Mouse (Mus musculus): ENCODE results near the gene Spata31d1a. TPM values are rescaled to one million over a fixed set of nuclear protein-coding genes. Genes with fewer than 3 reads are reported as not detected.

The Spata31d1a gene
- total RNA-seq, 2 experiments from 2014 or later = 0.11 to 0.21 TPM

- no peak for DNase-seq (ENCODE audit: low spot score in 2 of 2)
Measured at GRCm38 (mm10) chr13:59668501-59669093, 41.5 kb downstream of the Spata31d1a start.

DNA sequence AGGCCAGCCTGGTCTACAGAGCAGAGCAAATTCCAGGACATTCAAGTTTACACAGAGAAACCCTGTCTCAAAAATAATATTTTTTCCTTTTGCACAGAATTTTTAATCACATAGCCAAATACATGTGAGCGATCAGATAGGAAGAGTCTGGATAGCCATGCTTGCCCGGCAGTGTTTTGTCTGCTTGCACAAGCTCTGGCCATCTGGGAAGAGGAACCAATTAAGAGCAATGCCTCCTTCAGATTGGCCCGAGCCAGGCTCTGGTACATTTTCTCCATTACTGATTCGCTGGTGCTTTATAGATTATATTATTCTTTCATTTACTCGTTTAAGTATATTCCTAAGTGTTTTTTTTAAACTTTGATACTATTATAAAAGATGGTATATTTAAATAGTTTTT, 42.4 kb downstream of the Spata31d1a start:
- no peak for DNase-seq (ENCODE audit: low spot score in 2 of 2)

DNA sequence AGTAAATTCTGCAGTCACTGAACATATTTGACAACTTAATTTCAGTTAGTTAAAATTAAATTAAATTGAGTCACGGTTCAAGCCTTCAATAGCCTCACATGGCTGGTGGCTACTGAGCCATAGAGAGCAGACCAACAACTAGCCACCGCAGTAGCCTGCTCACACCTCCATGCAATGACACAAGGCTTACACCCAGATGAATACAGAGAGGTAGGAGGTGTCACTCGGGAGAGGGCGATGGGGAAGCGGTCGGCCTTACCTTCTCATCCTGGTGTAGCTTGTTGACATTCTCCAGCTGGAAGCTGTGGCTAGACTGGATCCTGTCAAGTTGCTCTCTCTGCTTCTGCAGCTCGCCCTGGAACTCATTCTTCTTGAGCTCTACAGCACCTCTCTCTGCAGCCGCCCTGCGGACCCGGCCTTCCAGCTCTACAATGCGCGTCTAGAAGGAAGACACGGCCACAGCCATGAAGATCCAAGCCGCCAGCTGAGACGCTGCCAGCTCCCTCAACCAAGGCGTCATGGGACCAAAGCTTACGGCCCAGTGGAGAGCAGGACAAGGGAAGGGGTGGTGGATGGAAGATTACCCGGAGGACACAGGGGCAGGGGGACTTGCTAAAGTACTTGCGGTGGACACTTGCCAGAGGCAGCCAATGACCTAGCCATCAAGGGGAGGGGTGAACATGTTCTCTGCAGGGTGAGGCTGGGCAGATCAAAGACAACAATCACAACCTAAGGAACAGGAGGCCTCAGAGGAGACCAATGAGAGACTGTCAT, 46.0 kb downstream of the Spata31d1a start:
- DNase-seq (ENCODE audit: low spot score in 2 of 2) = no peak

- no peak for DNase-seq (ENCODE audit: low spot score in 2 of 2)
Measured at GRCm38 (mm10) chr13:59661966-59662365, 48.2 kb downstream of the Spata31d1a start.

DNA sequence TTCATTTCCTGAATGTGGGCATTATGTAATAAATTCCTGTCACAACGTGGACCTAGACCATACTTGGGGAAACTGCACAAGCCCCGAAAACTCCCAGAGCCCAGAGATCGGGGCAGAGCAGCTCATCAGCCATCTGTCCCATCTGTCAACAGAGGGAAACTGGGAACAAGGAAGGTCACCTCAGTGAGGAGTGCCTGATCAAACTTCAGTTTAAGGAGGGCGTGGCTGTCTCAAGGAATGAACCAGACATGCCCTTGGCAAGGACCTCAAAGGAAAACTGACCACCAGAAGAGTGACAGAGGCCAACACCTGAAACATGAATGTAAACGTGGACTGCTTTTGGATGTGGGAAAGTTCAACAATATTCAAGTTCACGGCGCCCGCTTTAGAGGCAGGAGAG, 48.7 kb downstream of the Spata31d1a start:
- no peak for DNase-seq (ENCODE audit: low spot score in 2 of 2)

DNA sequence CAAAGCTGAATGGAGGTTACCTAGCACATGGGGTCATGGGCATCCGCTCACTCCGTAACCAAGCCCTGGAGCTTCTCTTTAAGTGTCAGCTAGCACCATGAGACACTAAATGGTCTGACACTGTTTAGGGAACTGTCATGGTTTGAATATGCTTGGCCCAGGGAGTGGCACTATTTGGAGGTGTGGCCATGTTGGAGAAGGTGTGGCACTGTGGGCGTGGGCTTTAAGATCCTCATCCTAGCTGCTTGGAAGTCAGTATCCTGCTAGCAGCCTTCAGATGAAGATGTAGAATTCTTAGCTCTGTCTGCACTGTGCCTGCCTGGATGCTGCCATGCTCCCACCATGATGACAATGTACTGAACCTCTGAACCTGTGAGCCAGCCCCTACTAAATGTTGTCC, 49.8 kb downstream of the Spata31d1a start:
- no peak for DNase-seq (ENCODE audit: low spot score in 2 of 2)

DNA sequence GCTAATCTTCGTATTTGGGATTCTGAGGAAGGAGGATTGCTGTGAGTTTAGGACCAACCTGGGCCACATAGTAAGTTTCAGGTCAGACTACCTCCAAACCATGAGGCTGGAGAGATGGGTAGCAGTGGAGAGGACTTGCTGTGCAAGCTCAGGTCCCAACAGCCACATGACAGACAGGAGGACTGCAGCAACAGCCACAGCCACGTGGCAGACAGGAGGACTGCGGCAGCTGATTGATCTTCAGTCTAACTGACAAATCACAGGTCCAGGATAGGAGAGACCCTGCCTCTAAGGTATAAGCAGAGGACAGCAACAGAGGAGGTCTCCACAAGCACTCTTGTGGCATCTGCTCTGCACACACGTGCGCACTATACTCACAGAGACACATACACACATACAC, 52.3 kb downstream of the Spata31d1a start:
- no peak for DNase-seq (ENCODE audit: low spot score in 2 of 2)

- no peak for DNase-seq (ENCODE audit: low spot score in 2 of 2)
Measured at GRCm38 (mm10) chr13:59656975-59657388, 53.1 kb downstream of the Spata31d1a start.

DNA sequence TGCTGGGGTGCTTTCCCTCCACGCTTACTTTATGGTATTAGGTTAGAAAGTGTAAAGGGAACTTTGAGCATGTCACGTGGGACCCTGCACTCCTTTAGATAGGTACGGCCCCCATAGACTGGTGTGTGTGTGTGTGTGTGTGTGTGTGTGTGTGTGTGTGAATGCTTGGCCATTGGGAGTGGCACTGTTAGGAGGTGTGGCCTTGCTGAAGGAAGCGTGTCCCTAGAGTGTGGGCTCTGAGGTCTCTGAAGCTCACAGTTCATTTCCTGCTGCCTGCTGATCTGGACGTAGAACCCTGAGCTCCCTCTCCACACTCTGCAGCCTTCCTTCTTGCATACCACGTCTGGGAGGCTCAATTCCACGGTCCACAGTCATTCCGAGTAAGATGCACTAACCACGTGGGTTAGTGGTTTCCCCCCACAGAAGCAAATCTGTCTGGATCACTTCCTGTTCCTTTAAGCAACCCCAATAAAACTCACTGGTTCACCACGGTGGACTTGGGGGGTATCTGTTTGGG, 53.8 kb downstream of the Spata31d1a start:
- no peak for DNase-seq (ENCODE audit: low spot score in 2 of 2)

DNA sequence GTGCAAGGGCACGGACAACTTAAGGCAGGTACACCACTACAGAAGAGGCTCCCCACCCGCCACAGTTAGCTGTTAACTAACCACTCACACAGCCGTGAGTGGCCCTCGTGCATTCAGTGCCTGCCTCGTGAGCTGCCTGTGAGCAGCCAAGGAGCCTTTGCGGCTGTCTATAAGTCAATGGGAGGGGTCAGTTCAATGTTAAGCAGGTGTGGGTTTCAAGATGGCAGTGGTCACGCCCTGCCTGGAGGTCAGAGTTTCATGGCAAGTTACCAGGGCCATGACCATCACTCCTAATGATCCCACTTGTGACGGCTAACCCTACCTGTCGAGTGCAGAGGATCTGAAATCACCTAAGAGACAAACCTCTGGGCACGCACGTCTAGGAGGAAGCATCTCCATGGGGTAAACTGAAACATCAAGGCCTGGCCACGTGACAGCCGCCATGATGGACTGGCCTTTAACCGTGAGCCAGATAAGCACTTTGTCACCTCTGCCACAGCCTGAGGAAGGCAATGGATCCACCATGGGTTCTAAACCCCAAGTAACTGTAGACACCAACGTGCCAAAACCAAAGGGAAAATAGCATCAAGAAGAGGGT, 54.3 kb downstream of the Spata31d1a start:
- no peak for DNase-seq (ENCODE audit: low spot score in 2 of 2)

DNA sequence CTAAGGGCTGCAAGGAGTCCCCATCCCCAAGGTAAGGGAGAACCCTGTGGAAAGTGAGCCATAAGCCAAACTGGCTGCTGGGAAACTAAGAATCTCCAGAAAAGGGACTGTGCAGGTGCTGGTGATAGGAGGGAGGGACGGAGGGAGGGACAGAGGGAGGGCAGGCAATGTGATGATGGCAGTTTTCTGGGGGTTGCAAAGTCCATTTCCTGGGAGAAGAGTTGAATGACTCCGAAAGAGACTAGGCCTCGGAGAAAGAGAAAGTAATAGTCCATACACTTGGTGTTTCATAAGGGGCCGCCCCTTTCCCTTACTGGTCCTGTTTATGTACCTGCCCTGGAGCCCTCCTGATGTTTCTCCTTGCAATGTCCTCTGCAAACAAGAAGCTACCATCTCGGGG, 55.7 kb downstream of the Spata31d1a start:
- DNase-seq (ENCODE audit: low spot score in 2 of 2) = no peak

DNA sequence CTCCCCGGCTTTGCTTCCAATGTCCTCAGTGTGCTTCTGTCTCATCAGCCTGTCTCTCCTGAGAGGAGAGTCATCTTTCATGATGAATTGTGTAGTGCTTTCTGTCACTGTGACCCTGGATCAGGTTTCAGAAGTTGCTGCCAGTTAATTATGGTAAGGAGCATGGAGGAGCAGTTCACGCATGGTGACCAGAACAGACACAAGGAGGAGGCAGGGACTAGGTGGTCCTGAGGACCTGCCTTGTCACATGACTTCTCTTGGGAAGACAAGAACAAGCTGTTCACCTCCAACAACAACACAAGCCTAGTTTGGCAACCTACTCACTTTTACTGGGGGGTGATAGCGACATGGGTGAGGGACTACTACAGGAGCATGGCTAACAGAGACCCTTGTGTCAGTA, 57.0 kb downstream of the Spata31d1a start:
- no peak for DNase-seq (ENCODE audit: low spot score in 2 of 2)

- no peak for DNase-seq (ENCODE audit: low spot score in 2 of 2)
Measured at GRCm38 (mm10) chr13:59652651-59653050, 57.5 kb downstream of the Spata31d1a start.

Other genes starting within 250 kb of the Spata31d1a start
- 100 to 1,000 TPM; 343 to 364 TPM for gene Agtpbp1, start 125.1 kb downstream of the Spata31d1a start, total RNA-seq (2021)
- 100 to 1,000 TPM; 108 to 112 TPM for gene Naa35, start 125.1 kb downstream of the Spata31d1a start, total RNA-seq (2021)
- gene Golm1, start 34.5 kb downstream of the Spata31d1a start, total RNA-seq (2021) = 10 to 100 TPM; 45.1 to 46.8 TPM
- gene 4921517D22Rik, start 16.2 kb downstream of the Spata31d1a start, total RNA-seq (2021) = not detected
- under 1 TPM in 1 of 2 experiments, not detected in 1; 0.11 TPM for gene Spata31d1b, start 2.0 kb upstream of the Spata31d1a start, total RNA-seq (2021)
- gene Spata31d1d, start 21.4 kb upstream of the Spata31d1a start, total RNA-seq (2021) = not detected
- 1 to 10 TPM in 1 of 2 experiments, under 1 TPM in 1; 0.56 to 1.2 TPM for gene 1700014D04Rik, start 36.4 kb upstream of the Spata31d1a start, total RNA-seq (2021)
- gene Isca1, start 59.5 kb upstream of the Spata31d1a start, total RNA-seq (2021) = 100 to 1,000 TPM; 101 to 102 TPM
- gene Gm49354, start 71.9 kb upstream of the Spata31d1a start, total RNA-seq (2021) = not detected
- 10 to 100 TPM; 68.9 to 71.1 TPM for gene Tut7, start 112.8 kb upstream of the Spata31d1a start, total RNA-seq (2021)

Data from layer of hippocampus, postnatal 10 days (tissue).